Mouse (Mus musculus): ENCODE measurements around the gene Atp2b2. TPM values are rescaled to one million over a fixed set of nuclear protein-coding genes. Genes with fewer than 3 reads are reported as not detected.

The Atp2b2 gene
- polyA plus RNA-seq, 1 experiment: not detected

- H3K27ac ChIP-seq (ENCODE audit: insufficient read depth, low read length): no peak overlapping the region
- H3K4me1 ChIP-seq (ENCODE audit: control insufficient read depth, insufficient read depth, low read length): no peaks in the 10 kb centered on the region
- no peak overlapping the region for H3K4me3 ChIP-seq (ENCODE audit: insufficient read depth, low read length)
- TF ChIP-seq CTCF (IDR thresholded peaks at IDR 0.05; ENCODE audit: borderline replicate concordance, insufficient read depth, low read length): no peak
- no peak for TF ChIP-seq POLR2A (IDR thresholded peaks at IDR 0.05; ENCODE audit: low read depth, low read length)
Observed at GRCm38 (mm10) chr6:113934692-113935091, 107.7 kb downstream of the Atp2b2 start.

GRCm38 (mm10) chr6:113933261-113934151, 108.9 kb downstream of the Atp2b2 start:
- H3K27ac ChIP-seq (ENCODE audit: insufficient read depth, low read length): no peak overlapping the region
- no peaks in the 10 kb centered on the region for H3K4me1 ChIP-seq (ENCODE audit: control insufficient read depth, insufficient read depth, low read length)
- TF ChIP-seq CTCF (IDR thresholded peaks at IDR 0.05; ENCODE audit: borderline replicate concordance, insufficient read depth, low read length) (no peak), POLR2A (IDR thresholded peaks at IDR 0.05; ENCODE audit: low read depth, low read length) (no peak)
- no peak overlapping the region for H3K4me3 ChIP-seq (ENCODE audit: insufficient read depth, low read length)

GRCm38 (mm10) chr6:113929191-113929875, 113.1 kb downstream of the Atp2b2 start:
- no peak for TF ChIP-seq POLR2A (IDR thresholded peaks at IDR 0.05; ENCODE audit: low read depth, low read length)
- no peak for TF ChIP-seq CTCF (IDR thresholded peaks at IDR 0.05; ENCODE audit: borderline replicate concordance, insufficient read depth, low read length)
- Histone ChIP-seq H3K4me1 (ENCODE audit: control insufficient read depth, insufficient read depth, low read length) (no peaks in the 10 kb centered on the region), H3K4me3 (ENCODE audit: insufficient read depth, low read length) (no peak overlapping the region), H3K27ac (ENCODE audit: insufficient read depth, low read length) (no peak overlapping the region)

GRCm38 (mm10) chr6:113923249-113923648, 119.2 kb downstream of the Atp2b2 start:
- Histone ChIP-seq H3K4me1 (ENCODE audit: control insufficient read depth, insufficient read depth, low read length) (no peaks in the 10 kb centered on the region), H3K4me3 (ENCODE audit: insufficient read depth, low read length) (no peak overlapping the region), H3K27ac (ENCODE audit: insufficient read depth, low read length) (no peak overlapping the region)
- no peak for TF ChIP-seq CTCF (IDR thresholded peaks at IDR 0.05; ENCODE audit: borderline replicate concordance, insufficient read depth, low read length)
- TF ChIP-seq POLR2A (IDR thresholded peaks at IDR 0.05; ENCODE audit: low read depth, low read length): no peak

- Histone ChIP-seq H3K27ac (ENCODE audit: insufficient read depth, low read length) (no peak overlapping the region), H3K4me3 (ENCODE audit: insufficient read depth, low read length) (no peak overlapping the region), H3K4me1 (ENCODE audit: control insufficient read depth, insufficient read depth, low read length) (no peaks in the 10 kb centered on the region)
- TF ChIP-seq CTCF (IDR thresholded peaks at IDR 0.05; ENCODE audit: borderline replicate concordance, insufficient read depth, low read length): no peak
- TF ChIP-seq POLR2A (IDR thresholded peaks at IDR 0.05; ENCODE audit: low read depth, low read length): no peak
Observed at GRCm38 (mm10) chr6:113920466-113920865, 121.9 kb downstream of the Atp2b2 start.

- Histone ChIP-seq H3K27ac (ENCODE audit: insufficient read depth, low read length) (no peak overlapping the region), H3K4me1 (ENCODE audit: control insufficient read depth, insufficient read depth, low read length) (no peaks in the 10 kb centered on the region), H3K4me3 (ENCODE audit: insufficient read depth, low read length) (no peak overlapping the region)
- no peak for TF ChIP-seq POLR2A (IDR thresholded peaks at IDR 0.05; ENCODE audit: low read depth, low read length)
- TF ChIP-seq CTCF (IDR thresholded peaks at IDR 0.05; ENCODE audit: borderline replicate concordance, insufficient read depth, low read length): no peak
Observed at GRCm38 (mm10) chr6:113912753-113913152, 129.7 kb downstream of the Atp2b2 start.

- H3K4me3 ChIP-seq (ENCODE audit: insufficient read depth, low read length): no peak overlapping the region
- H3K27ac ChIP-seq (ENCODE audit: insufficient read depth, low read length): no peak overlapping the region
- no peaks in the 10 kb centered on the region for H3K4me1 ChIP-seq (ENCODE audit: control insufficient read depth, insufficient read depth, low read length)
- TF ChIP-seq POLR2A (IDR thresholded peaks at IDR 0.05; ENCODE audit: low read depth, low read length) (no peak), CTCF (IDR thresholded peaks at IDR 0.05; ENCODE audit: borderline replicate concordance, insufficient read depth, low read length) (no peak)
Observed at GRCm38 (mm10) chr6:113911094-113911493, 131.3 kb downstream of the Atp2b2 start.

- TF ChIP-seq CTCF (IDR thresholded peaks at IDR 0.05; ENCODE audit: borderline replicate concordance, insufficient read depth, low read length) (no peak), POLR2A (IDR thresholded peaks at IDR 0.05; ENCODE audit: low read depth, low read length) (no peak)
- no peaks in the 10 kb centered on the region for H3K4me1 ChIP-seq (ENCODE audit: control insufficient read depth, insufficient read depth, low read length)
- no peak overlapping the region for H3K4me3 ChIP-seq (ENCODE audit: insufficient read depth, low read length)
- no peak overlapping the region for H3K27ac ChIP-seq (ENCODE audit: insufficient read depth, low read length)
Observed at GRCm38 (mm10) chr6:113910411-113911055, 131.9 kb downstream of the Atp2b2 start.

GRCm38 (mm10) chr6:113909836-113910235, 132.6 kb downstream of the Atp2b2 start:
- no peaks in the 10 kb centered on the region for H3K4me1 ChIP-seq (ENCODE audit: control insufficient read depth, insufficient read depth, low read length)
- no peak for TF ChIP-seq CTCF (IDR thresholded peaks at IDR 0.05; ENCODE audit: borderline replicate concordance, insufficient read depth, low read length)
- TF ChIP-seq POLR2A (IDR thresholded peaks at IDR 0.05; ENCODE audit: low read depth, low read length): no peak
- H3K4me3 ChIP-seq (ENCODE audit: insufficient read depth, low read length): no peak overlapping the region
- H3K27ac ChIP-seq (ENCODE audit: insufficient read depth, low read length): no peak overlapping the region

All from embryonic fibroblast, embryonic 13.5 days (primary cell).